Mouse (Mus musculus): ENCODE measurements around the gene Cald1. TPM values are rescaled to one million over a fixed set of nuclear protein-coding genes. Genes with fewer than 3 reads are reported as not detected.

The Cald1 gene
- total RNA-seq, 2 experiments from 2014 or later = 63.8 to 89.6 TPM

- no peak for DNase-seq (ENCODE audit: low spot score in 2 of 2)
These were observed 151.2 kb downstream of the Cald1 start for GRCm38 (mm10) chr6:34749526-34749925.

DNA sequence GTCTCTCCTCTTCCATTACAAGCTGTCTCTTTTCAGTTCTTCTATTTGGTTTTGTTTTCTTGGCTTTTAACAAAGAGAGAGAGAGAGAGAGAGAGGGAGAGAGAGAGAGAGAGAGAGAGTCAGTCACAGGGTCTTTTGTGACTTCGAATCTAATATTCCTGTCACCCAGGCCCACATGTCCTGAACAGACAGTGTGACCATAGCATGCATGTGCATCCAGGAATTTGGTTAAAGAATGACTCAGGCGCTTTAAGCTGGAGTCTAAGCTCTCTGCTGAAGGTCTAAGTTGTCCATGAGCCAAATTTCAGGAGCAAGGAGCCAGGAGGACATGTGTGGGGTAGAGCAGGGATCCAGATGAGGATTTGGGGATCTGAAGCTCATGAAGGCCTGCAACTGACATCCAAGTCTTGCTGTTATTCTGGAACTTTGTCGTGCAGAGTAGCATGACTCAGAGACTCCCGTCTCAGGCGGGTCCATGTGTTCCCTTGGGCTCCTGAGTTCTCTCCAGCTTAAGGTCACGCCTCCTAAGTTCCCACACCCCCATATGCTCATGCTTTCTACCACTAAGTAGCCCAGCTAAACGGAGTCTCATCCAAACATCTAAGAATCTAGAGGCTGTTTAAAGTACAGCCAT lies 152.3 kb downstream of the Cald1 start:
- DNase-seq (ENCODE audit: low spot score in 2 of 2) = no peak

GRCm38 (mm10) chr6:34751625-34752024 lies 153.3 kb downstream of the Cald1 start:
- DNase-seq (ENCODE audit: low spot score in 2 of 2) = no peak

DNA sequence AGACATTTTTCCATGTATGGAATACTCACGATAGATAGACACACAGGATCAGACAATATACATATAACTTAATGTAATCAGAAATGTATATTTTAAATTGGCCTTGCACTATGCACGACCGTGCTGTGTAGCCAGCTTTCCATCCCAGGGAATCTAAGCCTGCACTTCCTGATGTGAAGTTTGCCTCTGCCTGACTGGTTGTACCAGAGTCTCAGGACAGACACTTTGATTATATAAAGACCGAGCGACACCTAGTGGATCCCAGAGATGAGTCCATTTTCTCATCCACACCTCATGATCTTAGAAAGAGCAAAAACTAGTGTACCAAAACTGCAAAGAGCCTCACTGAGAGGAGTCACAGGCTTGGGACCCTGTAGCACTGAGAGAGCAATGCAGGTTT lies 156.1 kb downstream of the Cald1 start:
- DNase-seq (ENCODE audit: low spot score in 2 of 2) = peak; percentile 34 to 42

- DNase-seq (ENCODE audit: low spot score in 2 of 2) = no peak
These were observed 160.0 kb downstream of the Cald1 start for GRCm38 (mm10) chr6:34758340-34758739.

DNA sequence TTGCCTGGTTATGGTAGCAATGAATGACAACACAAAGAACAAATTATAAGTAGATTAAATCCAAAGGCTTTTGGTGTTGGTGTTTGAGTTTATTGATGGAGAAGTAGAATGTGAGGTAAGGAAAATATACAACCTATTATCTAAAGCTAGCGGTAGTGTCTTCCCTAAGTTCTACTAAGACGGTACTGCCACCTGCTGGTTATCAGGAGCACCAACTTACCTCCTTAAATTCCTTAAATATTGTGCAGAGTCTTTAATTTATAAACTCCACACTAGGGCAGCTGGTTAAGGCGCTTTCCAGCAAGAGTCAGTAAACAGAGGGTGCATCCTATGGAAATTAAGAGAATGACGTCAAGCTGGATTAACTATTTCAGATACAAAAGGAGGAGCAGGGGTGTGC lies 161.7 kb downstream of the Cald1 start:
- DNase-seq (ENCODE audit: low spot score in 2 of 2) = peak; percentile 26 to 47

DNA sequence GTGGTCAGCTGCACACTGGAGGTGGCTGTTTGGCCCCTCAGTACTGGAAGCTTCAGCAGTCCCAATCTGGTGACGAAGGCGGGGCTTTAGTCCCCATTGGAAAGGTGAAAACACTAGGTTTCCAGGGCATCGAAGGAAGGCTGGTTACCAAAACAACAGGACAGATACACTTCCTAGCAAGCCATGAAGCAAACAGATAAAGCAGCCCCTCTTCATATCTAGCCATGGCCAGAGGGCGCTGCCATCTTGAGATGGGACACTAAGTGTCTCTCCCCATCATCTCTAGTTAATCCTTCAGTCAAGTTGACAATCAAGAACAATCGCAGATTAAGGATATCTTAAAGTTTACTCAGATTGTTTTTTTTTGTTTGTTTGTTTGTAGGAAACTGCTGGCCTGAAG lies 167.4 kb downstream of the Cald1 start:
- no peak for DNase-seq (ENCODE audit: low spot score in 2 of 2)

DNA sequence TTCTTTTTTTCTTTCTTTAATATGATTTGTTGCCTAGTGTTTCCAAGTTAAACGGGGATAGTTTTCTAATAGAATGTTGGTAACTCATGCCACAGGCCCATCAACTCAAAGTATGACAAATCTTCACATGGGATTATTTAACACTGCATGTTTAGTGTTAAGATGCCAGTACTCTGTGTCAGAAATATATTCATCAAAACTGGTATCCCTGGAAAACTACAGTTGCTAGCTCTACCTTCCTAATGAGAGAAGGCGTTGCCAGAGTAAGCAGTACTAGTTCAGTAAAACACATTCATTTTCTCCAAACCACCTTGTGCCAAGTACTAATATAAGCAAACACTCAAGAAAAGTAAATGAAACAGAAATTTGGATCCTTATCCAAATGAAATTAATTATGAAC lies 171.7 kb downstream of the Cald1 start:
- DNase-seq (ENCODE audit: low spot score in 2 of 2) = no peak

DNA sequence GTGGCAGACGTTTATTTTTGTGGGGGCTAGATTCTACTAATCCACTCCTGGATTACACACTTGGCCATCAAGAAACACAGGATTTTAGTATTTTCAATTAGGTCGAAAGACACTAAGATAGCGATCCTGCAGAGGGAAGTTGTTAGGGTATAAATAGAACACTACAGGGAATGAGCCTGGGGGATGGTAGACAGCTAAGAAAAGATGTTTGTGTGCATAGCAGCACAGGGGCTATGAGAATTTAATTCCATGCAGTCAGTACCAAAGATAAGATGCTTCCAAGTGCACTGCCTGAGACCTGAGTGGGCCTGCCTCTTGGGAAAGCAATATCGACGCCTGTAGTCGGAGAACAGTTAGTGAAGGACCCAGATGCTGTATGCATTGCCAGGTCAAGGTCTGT lies 172.2 kb downstream of the Cald1 start:
- no peak for DNase-seq (ENCODE audit: low spot score in 2 of 2)

DNA sequence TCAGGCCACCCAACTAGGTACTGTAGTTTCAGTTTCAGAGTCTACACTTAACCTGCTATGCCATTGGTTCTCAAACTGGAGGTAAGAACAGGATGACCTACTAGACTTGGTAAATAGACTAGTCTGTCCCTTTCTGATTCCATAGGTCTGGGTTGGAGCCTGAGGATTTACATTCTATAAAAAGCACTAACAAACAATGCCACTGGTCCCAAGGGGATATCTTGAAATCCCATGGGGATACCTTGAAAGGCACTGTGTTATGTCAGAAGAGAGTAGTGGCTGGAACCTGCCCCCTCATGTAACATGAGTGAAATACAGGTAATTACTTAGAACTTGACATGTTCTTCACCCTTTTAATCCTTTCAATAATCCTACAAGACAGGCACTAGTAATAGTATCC lies 178.1 kb downstream of the Cald1 start:
- DNase-seq (ENCODE audit: low spot score in 2 of 2) = no peak

GRCm38 (mm10) chr6:34777094-34777493 lies 178.8 kb downstream of the Cald1 start:
- DNase-seq (ENCODE audit: low spot score in 2 of 2) = no peak

DNA sequence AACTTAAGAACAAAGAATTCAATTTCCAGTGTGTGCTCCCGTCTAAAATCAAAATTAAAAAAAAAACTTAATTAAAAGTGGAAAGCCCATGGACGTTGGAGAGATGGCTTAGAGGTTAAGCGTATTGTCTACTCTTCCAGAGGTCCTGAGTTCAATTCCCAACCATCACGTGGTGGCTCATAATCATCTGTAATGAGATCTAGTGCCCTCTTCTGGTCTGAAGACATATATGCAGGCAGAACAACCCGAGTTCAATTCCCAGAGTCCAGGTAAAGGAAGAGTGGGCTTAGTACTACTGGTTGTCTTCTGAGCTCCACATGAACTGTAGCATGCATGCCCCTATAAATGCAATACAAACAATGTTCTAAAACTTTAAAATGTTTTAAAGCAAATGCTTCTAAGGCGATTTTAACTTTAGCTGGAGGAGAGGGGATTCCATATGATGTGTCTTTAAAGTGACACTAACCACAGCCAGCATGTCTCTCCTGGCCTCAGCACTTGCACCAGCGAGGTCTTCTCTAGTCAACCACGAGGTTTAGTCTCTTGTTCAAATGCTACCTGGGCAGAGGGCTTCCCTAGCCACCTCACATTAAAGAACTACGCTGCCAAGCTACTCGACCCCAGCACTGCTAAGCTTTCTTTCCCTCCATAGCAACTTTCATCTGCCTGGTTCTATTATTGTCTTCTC lies 179.8 kb downstream of the Cald1 start:
- no peak for DNase-seq (ENCODE audit: low spot score in 2 of 2)

DNA sequence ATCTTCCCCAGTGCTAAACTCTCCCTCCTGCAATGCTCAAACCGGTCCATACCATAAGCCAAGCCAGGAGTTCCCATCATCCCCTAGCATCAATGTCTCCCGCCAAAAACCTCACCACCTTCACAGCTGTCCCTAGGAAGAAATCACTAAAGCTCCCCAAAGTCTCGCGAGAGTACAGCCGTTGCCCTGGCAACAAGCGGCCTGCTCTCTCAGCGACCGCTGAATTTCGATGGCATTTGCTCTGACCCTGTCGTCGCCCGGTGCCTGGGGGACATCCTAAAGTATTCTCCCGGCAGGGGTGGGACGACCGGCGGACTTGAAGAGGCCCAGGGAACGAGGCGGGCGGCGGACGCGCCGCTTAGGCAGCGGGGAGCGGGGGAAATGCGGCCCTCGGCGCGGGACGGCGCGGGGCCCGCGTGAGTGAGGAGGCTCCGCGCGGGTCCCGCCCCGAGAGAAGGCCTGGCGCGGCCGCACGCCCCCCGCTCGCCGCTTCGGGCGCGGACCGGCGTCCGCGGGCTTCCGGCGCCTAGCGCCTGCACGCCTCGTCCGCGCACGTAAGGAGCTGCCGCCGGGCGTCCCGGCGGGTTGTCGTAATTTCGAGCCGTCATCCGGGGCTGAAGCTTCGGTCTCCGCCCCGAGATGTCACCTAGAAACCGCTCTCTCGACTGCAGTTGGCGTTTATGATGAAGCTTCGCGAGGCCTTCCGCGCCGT lies 182.1 kb downstream of the Cald1 start, which contains the start of gene Agbl3:
Gene Agbl3, plus strand, starts transcription at position 202 of the 712 bp plus-strand sequence.
- DNase-seq (ENCODE audit: low spot score in 2 of 2) = peak; percentile 95 to 97

GRCm38 (mm10) chr6:34780943-34781289 lies 182.6 kb downstream of the Cald1 start:
- DNase-seq (ENCODE audit: low spot score in 2 of 2) = no peak

- no peak for DNase-seq (ENCODE audit: low spot score in 2 of 2)
These were observed 184.2 kb downstream of the Cald1 start for GRCm38 (mm10) chr6:34782493-34782892.

DNA sequence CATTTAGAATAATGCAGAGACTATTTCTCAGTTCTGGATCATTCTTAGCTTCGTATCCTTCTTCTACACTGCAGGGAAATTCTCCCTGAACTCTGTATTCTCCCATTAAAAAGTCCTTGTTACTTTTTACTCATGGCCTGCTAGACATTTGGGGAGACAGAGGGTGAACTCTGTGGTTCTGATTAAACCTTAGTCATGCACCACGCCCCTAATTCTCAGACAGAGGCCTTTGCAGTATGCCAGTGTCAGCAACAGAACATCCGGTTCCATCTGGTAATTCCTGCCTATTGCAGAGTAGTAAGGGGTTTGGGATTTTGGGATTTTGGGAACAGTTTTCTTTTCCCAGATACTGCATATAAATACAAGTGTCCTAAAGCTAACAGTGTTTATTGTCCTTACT lies 198.6 kb downstream of the Cald1 start:
- DNase-seq (ENCODE audit: low spot score in 2 of 2) = no peak

- DNase-seq (ENCODE audit: low spot score in 2 of 2) = no peak
These were observed 199.6 kb downstream of the Cald1 start for GRCm38 (mm10) chr6:34797887-34798286.

DNA sequence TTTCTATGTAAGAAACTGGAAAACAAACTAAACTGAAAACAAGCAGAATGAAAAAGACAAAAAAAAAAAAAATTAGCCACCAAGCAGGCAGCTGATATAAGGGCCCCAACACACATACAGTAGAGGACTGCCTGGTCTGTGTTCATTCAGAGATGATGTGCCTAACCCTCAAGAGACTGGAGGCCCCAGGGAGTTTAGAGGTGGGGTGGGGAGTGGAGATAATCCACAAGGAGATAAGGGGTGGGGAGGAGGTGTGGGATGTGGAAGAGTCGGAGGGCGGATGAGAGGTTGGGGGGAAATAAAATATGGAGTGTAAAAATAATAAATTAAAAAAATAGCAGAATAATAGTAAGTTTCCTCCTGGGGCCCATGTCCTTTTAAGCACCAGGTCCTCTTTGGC lies 207.3 kb downstream of the Cald1 start:
- DNase-seq (ENCODE audit: low spot score in 2 of 2) = no peak

DNA sequence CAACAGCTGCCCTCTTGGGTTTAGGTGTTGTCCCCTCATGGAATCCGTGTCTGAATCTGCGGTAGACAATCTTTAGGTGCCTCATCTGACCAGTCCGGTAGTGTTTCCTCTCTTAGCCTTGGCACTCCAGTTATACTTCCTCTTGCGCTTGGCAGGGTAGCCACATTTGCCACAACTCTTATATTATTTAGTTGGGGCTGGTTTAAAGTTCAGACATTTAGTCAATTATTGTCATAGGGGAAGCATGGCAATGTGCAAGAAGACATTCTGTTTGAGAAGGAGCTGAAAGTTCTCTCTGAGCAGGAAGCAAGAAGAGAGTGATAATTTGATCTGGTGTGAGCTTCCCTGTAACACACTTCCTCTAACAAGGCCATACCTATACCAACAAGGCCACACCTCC lies 212.4 kb downstream of the Cald1 start:
- no peak for DNase-seq (ENCODE audit: low spot score in 2 of 2)

DNA sequence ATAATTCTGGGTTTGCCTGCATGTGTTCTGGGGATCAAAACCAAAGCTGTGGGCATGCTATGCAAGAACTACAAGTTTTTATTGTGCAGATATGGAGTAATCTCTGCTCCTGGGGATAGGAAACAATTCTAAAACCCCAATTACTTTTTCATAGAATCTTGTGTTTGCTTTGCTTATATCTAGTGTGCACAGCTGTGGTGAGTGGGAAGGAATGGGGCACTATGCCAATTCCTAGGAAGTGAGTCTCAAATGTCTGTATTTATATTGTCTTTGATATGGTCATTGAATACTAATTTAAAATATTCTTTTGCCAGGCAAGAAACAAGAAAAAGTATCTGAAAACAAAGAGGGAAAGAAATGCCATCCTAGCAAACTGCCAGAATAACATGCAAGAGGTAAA lies 226.1 kb downstream of the Cald1 start:
- no peak for DNase-seq (ENCODE audit: low spot score in 2 of 2)

Measured in adrenal gland, adult 18-20 months (tissue).